Comparison of ENCODE assay signal across 8 mouse cellular contexts in the genomic region with DNA sequence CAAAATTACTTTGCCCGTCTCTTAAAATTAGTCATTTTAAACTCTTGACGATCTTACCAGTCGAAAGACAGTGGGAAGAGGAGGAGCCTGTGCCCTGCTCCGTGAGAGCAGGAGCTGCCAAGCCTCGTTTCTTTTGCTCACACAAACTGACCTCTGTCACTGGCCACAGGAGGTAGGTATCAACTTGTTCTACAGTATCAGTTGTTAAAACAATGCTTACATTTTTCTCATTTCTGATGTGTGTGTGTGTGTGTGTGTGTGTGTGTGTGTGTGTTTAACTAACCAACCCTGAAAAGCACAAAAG. TPM values are rescaled to one million over a fixed set of nuclear protein-coding genes. Genes with fewer than 3 reads are reported as not detected.
A peak's percentile ranks its signal among the peaks of the same experiment; 100 is the strongest.
DNase-seq lines count a peak whose midpoint lies in the region; ATAC-seq and TF ChIP-seq lines count a peak whose summit lies in the region.

No protein-coding gene starts in this region.

- no peaks in the 10 kb centered on the region for H3K27me3 ChIP-seq in heart, embryonic 12.5 days (replicated peaks)
- H3K27me3 ChIP-seq in hindbrain, embryonic 11.5 days (ENCODE audit: control insufficient read depth, insufficient read depth, low read length): no peaks in the 10 kb centered on the region
- H3K27me3 ChIP-seq in liver, postnatal 0 days (ENCODE audit: insufficient read depth, low read length): no peaks in the 10 kb centered on the region

- H3K4me3 ChIP-seq in heart, embryonic 12.5 days: peak overlapping the region; percentile 20
- no peak overlapping the region for H3K4me3 ChIP-seq in hindbrain, embryonic 11.5 days (ENCODE audit: low read depth, low read length)
- H3K4me3 ChIP-seq in liver, postnatal 0 days (ENCODE audit: low read depth, low read length): peak overlapping the region; percentile 9; the same call in 1 of the 2 replicates

- H3K27ac ChIP-seq in heart, embryonic 12.5 days (ENCODE audit: poor library complexity, severe bottlenecking): peak overlapping the region; percentile 83
- H3K27ac ChIP-seq in hindbrain, embryonic 11.5 days (ENCODE audit: low read depth, low read length): no peak overlapping the region
- peak overlapping the region; percentile 75 for H3K27ac ChIP-seq in liver, postnatal 0 days (ENCODE audit: low read depth)

- H3K4me2 ChIP-seq in heart, embryonic 12.5 days: peak overlapping the region; percentile 56
- peak overlapping the region; percentile 17; the same call in 1 of the 2 replicates for H3K4me2 ChIP-seq in hindbrain, embryonic 11.5 days (replicated peaks; ENCODE audit: low read depth, low read length)
- H3K4me2 ChIP-seq in liver, postnatal 0 days (ENCODE audit: low read depth, low read length): peak overlapping the region; percentile 51

- 5% methylated on average over 5 of the region's 5 CpGs for WGBS in heart, embryonic 12.5 days
- 7% methylated on average over 5 of the region's 5 CpGs for WGBS in hindbrain, embryonic 11.5 days
- 12% methylated on average over 5 of the region's 5 CpGs for WGBS in liver, postnatal 0 days (ENCODE audit: insufficient replicate concordance)

- H3K9ac ChIP-seq in heart, embryonic 12.5 days: peak overlapping the region; percentile 59; the same call in 1 of the 2 replicates
- no peak overlapping the region for H3K9ac ChIP-seq in hindbrain, embryonic 11.5 days (ENCODE audit: low read depth, low read length)
- H3K9ac ChIP-seq in liver, postnatal 0 days (replicated peaks): 0 out of 2 replicates have a peak overlapping the region, but pooled peaks have one; percentile 41

- TF ChIP-seq CTCF in brain, embryonic 14.5 days (IDR thresholded peaks at IDR 0.05; ENCODE audit: borderline replicate concordance, extremely low read depth, insufficient read depth, insufficient read length): no peak
- no peak for TF ChIP-seq CTCF in liver, postnatal 0 days (IDR thresholded peaks at IDR 0.05; ENCODE audit: low read depth)

- H3K9me3 ChIP-seq in heart, embryonic 12.5 days (replicated peaks): no peaks in the 10 kb centered on the region
- no peaks in the 10 kb centered on the region for H3K9me3 ChIP-seq in hindbrain, embryonic 11.5 days (ENCODE audit: control insufficient read depth, low read length)
- no peaks in the 10 kb centered on the region for H3K9me3 ChIP-seq in liver, postnatal 0 days (ENCODE audit: low read length)

- no peak for TF ChIP-seq EP300 in liver, postnatal 0 days (IDR thresholded peaks at IDR 0.05; ENCODE audit: low read depth)

- no peak for DNase-seq in heart, adult 8-10 months (ENCODE audit: low spot score)
- peak; percentile 27 for DNase-seq in brain, embryonic 14.5 days (ENCODE audit: low read depth)
- DNase-seq in hindbrain, embryonic 11.5 days (ENCODE audit: low spot score): no peak
- DNase-seq in liver, postnatal 0 days: no peak
- no peak for DNase-seq in layer of hippocampus, postnatal 10 days (ENCODE audit: low spot score in 2 of 2)
- no peak for DNase-seq in urinary bladder, postnatal 4 days (ENCODE audit: low spot score in 2 of 2)

- TF ChIP-seq POLR2A in brain, embryonic 14.5 days (IDR thresholded peaks at IDR 0.05; ENCODE audit: borderline replicate concordance, extremely low read depth, insufficient read depth, insufficient read length, poor library complexity, severe bottlenecking): no peak

- H3K4me1 ChIP-seq in heart, embryonic 12.5 days (replicated peaks): peaks cover 51% of the 10 kb centered on the region
- no peaks in the 10 kb centered on the region for H3K4me1 ChIP-seq in hindbrain, embryonic 11.5 days (replicated peaks; ENCODE audit: control insufficient read depth, insufficient read depth, low read length)
- peaks cover 7% of the 10 kb centered on the region; the same call in 1 of the 2 replicates for H3K4me1 ChIP-seq in liver, postnatal 0 days (ENCODE audit: insufficient read depth)

- no peak for ATAC-seq in heart, embryonic 12.5 days (ENCODE audit: insufficient number of reproducible peaks, low FRiP score)
- peak; percentile 64; the same call in 1 of the 2 replicates for ATAC-seq in hindbrain, embryonic 11.5 days (ENCODE audit: low FRiP score)
- ATAC-seq in liver, postnatal 0 days: peak; percentile 64
- ATAC-seq in erythroid progenitor cell, adult 5-6 weeks (replicated peaks; ENCODE audit: low FRiP score, poor library complexity, severe bottlenecking): no peak

- H3K36me3 ChIP-seq in heart, embryonic 12.5 days: no peaks in the 10 kb centered on the region
- no peaks in the 10 kb centered on the region for H3K36me3 ChIP-seq in hindbrain, embryonic 11.5 days (ENCODE audit: control insufficient read depth, insufficient read depth, low read length)
- no peaks in the 10 kb centered on the region for H3K36me3 ChIP-seq in liver, postnatal 0 days (replicated peaks; ENCODE audit: insufficient read depth, low read length)

RNA-seq across cellular contexts. Expression of a gene that starts 41.7 kb away (rescaled TPM):
- 26.9 and 28.1 TPM in 2 replicates for polyA plus RNA-seq in heart, embryonic 12.5 days (2016; fragmentation: Nextera tagmentation; extraction: Ambion mirVana)
- total RNA-seq in heart, adult 8-10 months (2022): 10 to 100 TPM; 18.5 to 26.6 (median 22.1) TPM
- polyA plus RNA-seq in brain, embryonic 14.5 days (2012; rRNA removed): 14.0 and 19.6 TPM in 2 replicates
- 11.6 and 14.8 TPM in 2 replicates for polyA plus RNA-seq in hindbrain, embryonic 11.5 days (2014; fragmentation: Nextera tagmentation; extraction: Ambion mirVana)
- 5.5 and 6.1 TPM in 2 replicates for polyA plus RNA-seq in liver, postnatal 0 days (2015; fragmentation: Nextera tagmentation; extraction: Ambion mirVana)
- 10 to 100 TPM; 36.8 to 39.2 TPM for total RNA-seq in layer of hippocampus, postnatal 10 days (2021)
- total RNA-seq in erythroid progenitor cell, adult 5-6 weeks (2015; ENCODE audit: low replicate concordance): 11.9 and 16.8 TPM in 2 replicates
- 18.2 and 27.2 TPM in 2 replicates for total RNA-seq in erythroid progenitor cell, adult 5-6 weeks (2017; ENCODE audit: low replicate concordance)

Comparison
In these comparisons a context has a peak if more than half of its experiments do, and no peak if none do; other contexts are left out.
1. ATAC-seq: peak in hindbrain, embryonic 11.5 days (single experiment) and liver, postnatal 0 days (single experiment); none in heart, embryonic 12.5 days (single experiment) and erythroid progenitor cell, adult 5-6 weeks (single experiment).
2. Peak in every context shown above with its lines, with median percentiles within 50 percentile points of each other: H3K4me2 ChIP-seq.